ENCODE assay signal across 8 mouse cellular contexts in the genomic region with DNA sequence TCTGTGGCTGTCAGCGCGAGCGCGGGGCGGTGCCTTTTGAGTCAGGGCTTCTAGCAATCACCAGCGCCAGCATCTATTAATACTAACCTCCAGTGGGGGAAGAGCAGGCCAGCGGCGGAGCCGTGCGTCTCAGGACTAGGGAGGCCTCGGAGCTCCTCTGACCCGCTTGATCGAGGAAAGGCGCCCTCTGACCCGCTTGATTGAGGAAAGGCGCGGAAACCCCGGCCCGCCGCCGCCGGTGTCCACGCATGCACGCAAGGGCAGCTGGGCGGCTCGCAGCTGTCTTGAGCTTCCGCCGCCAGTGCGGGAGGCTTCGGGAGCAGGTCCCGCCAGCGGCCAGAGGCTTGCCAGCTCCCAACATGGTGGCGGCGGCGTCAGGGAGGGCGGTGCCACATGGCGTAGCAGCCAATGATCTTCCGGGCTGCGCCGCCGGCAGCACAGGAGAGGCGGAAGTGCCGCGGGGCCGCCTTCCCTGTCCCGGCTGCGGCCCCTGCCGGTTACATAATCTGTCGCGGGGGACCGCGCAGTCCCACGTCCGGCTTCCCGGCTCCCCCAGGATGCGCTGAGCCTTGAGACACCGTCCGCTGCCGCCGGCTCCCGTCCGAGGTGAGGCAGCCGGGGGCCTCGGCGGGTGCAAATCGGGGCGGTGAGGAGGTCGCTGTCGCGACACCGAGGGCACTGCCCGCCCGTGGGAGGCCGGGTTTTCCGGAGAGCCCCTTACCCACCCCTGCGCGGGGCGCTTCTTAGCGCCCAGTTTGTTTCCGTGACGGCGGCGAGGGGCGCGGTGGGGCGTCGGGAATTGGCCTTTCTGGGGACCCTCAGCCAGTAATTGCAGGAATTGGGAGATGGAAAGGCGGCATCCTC. TPM values are rescaled to one million over a fixed set of nuclear protein-coding genes. Genes with fewer than 3 reads are reported as not detected.
A peak's percentile ranks its signal among the peaks of the same experiment; 100 is the strongest.
DNase-seq lines count a peak whose midpoint lies in the region; ATAC-seq lines count a peak whose summit lies in the region.

Gene Zfp597, minus strand, starts transcription at position 361 of the 864 bp plus-strand sequence.
Gene Gm20695, plus strand, starts transcription at position 448 of the 864 bp plus-strand sequence.

- ATAC-seq in common myeloid progenitor, adult 5-6 weeks (replicated peaks; ENCODE audit: low read depth, poor library complexity, severe bottlenecking): peak; percentile 96
- peak; percentile 97 for ATAC-seq in megakaryocyte progenitor cell, adult 5-6 weeks (replicated peaks; ENCODE audit: poor library complexity)

- peak; percentile 97 for DNase-seq in ZHBTc4 (ENCODE audit: low read depth, low spot score)
- DNase-seq in gastrocnemius, adult 8-10 months (ENCODE audit: low spot score in 2 of 2): peak; percentile 86 to 93
- DNase-seq in induced T-regulatory cell, adult 2 months (ENCODE audit: low read depth): peak; percentile 96
- peak; percentile 78 to 91 for DNase-seq in left cerebral cortex, adult 9 months (ENCODE audit: low spot score in 2 of 2)
- DNase-seq in right cerebral cortex, postnatal 14 days: peak; percentile 94
- DNase-seq in urinary bladder, postnatal 36 days (ENCODE audit: low spot score in 2 of 2): peak; percentile 91 to 94

RNA-seq across cellular contexts. Expression of gene Zfp597, which starts in this region (rescaled TPM):
- total RNA-seq in common myeloid progenitor, adult 5-6 weeks (2017): 9.1 and 10.3 TPM in 2 replicates
- 1 to 10 TPM; 6.5 to 9.3 (median 7.1) TPM for total RNA-seq in gastrocnemius, adult 8-10 months (2022)
- total RNA-seq in megakaryocyte progenitor cell, adult 5-6 weeks (2015): 7.1 and 10.6 TPM in 2 replicates
- total RNA-seq in megakaryocyte progenitor cell, adult 5-6 weeks (2017): 13.2 and 14.7 TPM in 2 replicates

RNA-seq across cellular contexts. Expression of gene Gm20695, which starts in this region (rescaled TPM):
- total RNA-seq in common myeloid progenitor, adult 5-6 weeks (2017): 0.41 TPM in 1 of 2 replicates, not detected in the other
- under 1 TPM in 1 of 4 experiments, not detected in 3; 0.65 TPM for total RNA-seq in gastrocnemius, adult 8-10 months (2022)
- total RNA-seq in megakaryocyte progenitor cell, adult 5-6 weeks (2015): not detected in 2 replicates
- 0.21 and 1.3 TPM in 2 replicates for total RNA-seq in megakaryocyte progenitor cell, adult 5-6 weeks (2017)

Comparison
In these comparisons a context has a peak if more than half of its experiments do, and no peak if none do; other contexts are left out.
1. Peak in every context shown above with its lines: DNase-seq and ATAC-seq.